26 mouse cellular contexts compared by ENCODE assay signal in genomic region chr3:108092536-108093115, GRCm38 (mm10). TPM values are rescaled to one million over a fixed set of nuclear protein-coding genes. Genes with fewer than 3 reads are reported as not detected.
DNase-seq lines count a peak whose midpoint lies in the region; ATAC-seq lines count a peak whose summit lies in the region.
"Had no signal": no experiment of that assay in that cellular context is flagged by ENCODE, and none has a peak within 500 bp of the region (broad histone marks: within the 10 kb centered on the region; RNA-seq: fewer than 3 reads in every experiment).

Gene Gnat2 (plus strand): TSS chr3:108092789.

- peaks cover 79% of the 10 kb centered on the region for H3K4me1 ChIP-seq in liver, embryonic 13.5 days (replicated peaks)
- peaks cover 46% of the 10 kb centered on the region for H3K4me1 ChIP-seq in liver, embryonic 11.5 days (replicated peaks; ENCODE audit: control insufficient read depth, insufficient read depth, low read length)
- peaks cover 64% of the 10 kb centered on the region for H3K4me1 ChIP-seq in liver, embryonic 16.5 days (ENCODE audit: control insufficient read depth, low read depth, low read length)
- H3K4me1 ChIP-seq: hindbrain, embryonic 15.5 days had no signal

- H3K9me3 ChIP-seq in liver, embryonic 13.5 days (replicated peaks), result no peaks in the 10 kb centered on the region
- H3K9me3 ChIP-seq in liver, embryonic 11.5 days (ENCODE audit: control insufficient read depth, low read length), result no peaks in the 10 kb centered on the region
- H3K9me3 ChIP-seq in liver, embryonic 16.5 days (replicated peaks; ENCODE audit: control insufficient read depth, low read length), result no peaks in the 10 kb centered on the region
- H3K9me3 ChIP-seq: embryonic facial prominence, embryonic 15.5 days; hindbrain, embryonic 15.5 days; limb, embryonic 12.5 days had no signal

- H3K4me3 ChIP-seq in liver, embryonic 13.5 days (replicated peaks), result no peak within 1 kb of the TSS
- no peak within 1 kb of the TSS for H3K4me3 ChIP-seq in liver, embryonic 11.5 days (ENCODE audit: low read depth, low read length)
- H3K4me3 ChIP-seq in liver, embryonic 16.5 days (ENCODE audit: low read depth, low read length), result no peak within 1 kb of the TSS
- H3K4me3 ChIP-seq: embryonic facial prominence, embryonic 15.5 days; heart, adult 2 months; hindbrain, embryonic 15.5 days; layer of hippocampus, adult 2 months; limb, embryonic 12.5 days had no signal

- intact Hi-C loops in gastrocnemius, postnatal 36 days (cut with DNase I), result no loop called here

- 0 out of 2 replicates have a peak within 1 kb of the TSS, but pooled peaks have one; percentile 10 for H3K9ac ChIP-seq in liver, embryonic 13.5 days
- H3K9ac ChIP-seq in liver, embryonic 11.5 days (ENCODE audit: low read depth, low read length), result no peak within 1 kb of the TSS
- H3K9ac ChIP-seq in liver, embryonic 16.5 days (ENCODE audit: low read depth, low read length), result peak within 1 kb of the TSS; percentile 18; the same call in 1 of the 2 replicates
- H3K9ac ChIP-seq: embryonic facial prominence, embryonic 15.5 days; hindbrain, embryonic 15.5 days; limb, embryonic 12.5 days had no signal

- no peaks in the 10 kb centered on the region for H3K27me3 ChIP-seq in liver, embryonic 13.5 days
- no peaks in the 10 kb centered on the region for H3K27me3 ChIP-seq in liver, embryonic 11.5 days (replicated peaks; ENCODE audit: control insufficient read depth, insufficient read depth, low read length)
- H3K27me3 ChIP-seq in liver, embryonic 16.5 days (ENCODE audit: control insufficient read depth, insufficient read depth, low read depth, low read length), result no peaks in the 10 kb centered on the region
- H3K27me3 ChIP-seq: embryonic facial prominence, embryonic 15.5 days; hindbrain, embryonic 15.5 days; limb, embryonic 12.5 days had no signal

- H3K36me3 ChIP-seq in liver, embryonic 13.5 days, result no peaks in the 10 kb centered on the region
- H3K36me3 ChIP-seq in liver, embryonic 11.5 days (ENCODE audit: control insufficient read depth, insufficient read depth, low read length), result no peaks in the 10 kb centered on the region
- H3K36me3 ChIP-seq in liver, embryonic 16.5 days (ENCODE audit: control insufficient read depth, insufficient read depth), result no peaks in the 10 kb centered on the region
- H3K36me3 ChIP-seq: embryonic facial prominence, embryonic 15.5 days; hindbrain, embryonic 15.5 days; limb, embryonic 12.5 days had no signal

- no peak for ATAC-seq in liver, embryonic 13.5 days (ENCODE audit: low read depth)
- ATAC-seq in liver, embryonic 11.5 days (replicated peaks; ENCODE audit: low FRiP score), result no peak
- no peak for ATAC-seq in liver, embryonic 16.5 days (ENCODE audit: low read depth)

- 78% methylated on average over 15 of the region's 15 CpGs for WGBS in liver, embryonic 13.5 days (ENCODE audit: insufficient replicate concordance)
- WGBS in liver, embryonic 11.5 days, result 80% methylated on average over 15 of the region's 15 CpGs
- WGBS in liver, embryonic 16.5 days (ENCODE audit: insufficient replicate concordance), result 79% methylated on average over 15 of the region's 15 CpGs

- DNase-seq in liver, embryonic 13.5 days, result no peak
- no peak for DNase-seq in liver, embryonic 11.5 days (ENCODE audit: low spot score)
- DNase-seq in adrenal gland, postnatal 10 days, result peak; percentile 46
- DNase-seq in thymus, postnatal 0 days (ENCODE audit: low spot score), result no peak
- DNase-seq in thymus, postnatal 4 days, result no peak
- DNase-seq in gastrocnemius, postnatal 36 days, result no peak
- DNase-seq: cerebellum, adult 11 months; cerebellum, adult 9-11 months; gastrocnemius, postnatal 25 days; heart, adult 2 months; heart, postnatal 4 days; kidney, adult 2 months; kidney, postnatal 25 days; lung, adult 18-20 months; lung, postnatal 14 days; thymus, adult 2 months had no signal

- peak within 1 kb of the TSS; percentile 98; the same call in 1 of the 2 replicates for H3K27ac ChIP-seq in liver, embryonic 13.5 days
- no peak within 1 kb of the TSS for H3K27ac ChIP-seq in liver, embryonic 11.5 days (ENCODE audit: low read depth, low read length)
- H3K27ac ChIP-seq in liver, embryonic 16.5 days (ENCODE audit: low read length), result peak within 1 kb of the TSS; percentile 43
- H3K27ac ChIP-seq: embryonic facial prominence, embryonic 15.5 days; heart, adult 2 months; hindbrain, embryonic 15.5 days; layer of hippocampus, adult 2 months; limb, embryonic 12.5 days; stomach, postnatal 0 days had no signal

- H3K4me2 ChIP-seq in liver, embryonic 13.5 days, result no peak within 1 kb of the TSS
- H3K4me2 ChIP-seq in liver, embryonic 11.5 days, result no peak within 1 kb of the TSS
- no peak within 1 kb of the TSS for H3K4me2 ChIP-seq in liver, embryonic 16.5 days (ENCODE audit: low read depth, low read length)
- H3K4me2 ChIP-seq: embryonic facial prominence, embryonic 15.5 days; hindbrain, embryonic 15.5 days; limb, embryonic 12.5 days; midbrain, embryonic 11.5 days had no signal

RNA-seq across cellular contexts. Expression of gene Gnat2, which starts in this region (rescaled TPM):
- 2.6 and 3.1 TPM in 2 replicates for polyA plus RNA-seq in liver, embryonic 13.5 days (2015; fragmentation: Nextera tagmentation; extraction: Ambion mirVana)
- polyA plus RNA-seq in liver, embryonic 11.5 days (2014; fragmentation: Nextera tagmentation; extraction: Ambion mirVana), result 4.2 and 5.4 TPM in 2 replicates
- 1 to 10 TPM; 6.6 to 6.8 TPM for total RNA-seq in adrenal gland, postnatal 10 days (2021)
- 3.8 and 4.1 TPM in 2 replicates for polyA plus RNA-seq in liver, embryonic 16.5 days (2015; fragmentation: Nextera tagmentation; extraction: Ambion mirVana)
- 0.59 and 0.68 TPM in 2 replicates for polyA plus RNA-seq in thymus, postnatal 0 days (2015; fragmentation: Nextera tagmentation; extraction: Ambion mirVana)
- under 1 TPM; 0.25 to 0.28 TPM for total RNA-seq in gastrocnemius, postnatal 36 days (2021)
- total RNA-seq: layer of hippocampus, adult 2 months; layer of hippocampus, postnatal 25 days; left cerebral cortex, postnatal 10 days; midbrain, postnatal 0 days had no signal
- polyA plus RNA-seq: heart, adult 2 months had no signal

Comparison
In these comparisons a context has a peak if more than half of its experiments do, and no peak if none do; other contexts are left out.
1. RNA of gene Gnat2 (total RNA-seq): 6.6 to 6.8 TPM in adrenal gland, postnatal 10 days; 0.25 to 0.28 TPM in gastrocnemius, postnatal 36 days; every median in the first group is over 4 times any median in the second.